Mouse (Mus musculus) layer of hippocampus, adult 9-10 months (tissue): ENCODE measurements around the gene Mrpl42.
A peak's percentile ranks its signal among the peaks of the same experiment; 100 is the strongest.
"Not testable (repeated sequence)": the region's sequence is repeated elsewhere in the genome, so short reads cannot be mapped to it uniquely, and the experiment has no call there.

Experiments used
- DNase-seq: peaks from one replicate; pipeline ENCODE4 v3.0.0; 2022; ENCODE audit warnings: low spot score

Gene Mrpl42

DNA sequence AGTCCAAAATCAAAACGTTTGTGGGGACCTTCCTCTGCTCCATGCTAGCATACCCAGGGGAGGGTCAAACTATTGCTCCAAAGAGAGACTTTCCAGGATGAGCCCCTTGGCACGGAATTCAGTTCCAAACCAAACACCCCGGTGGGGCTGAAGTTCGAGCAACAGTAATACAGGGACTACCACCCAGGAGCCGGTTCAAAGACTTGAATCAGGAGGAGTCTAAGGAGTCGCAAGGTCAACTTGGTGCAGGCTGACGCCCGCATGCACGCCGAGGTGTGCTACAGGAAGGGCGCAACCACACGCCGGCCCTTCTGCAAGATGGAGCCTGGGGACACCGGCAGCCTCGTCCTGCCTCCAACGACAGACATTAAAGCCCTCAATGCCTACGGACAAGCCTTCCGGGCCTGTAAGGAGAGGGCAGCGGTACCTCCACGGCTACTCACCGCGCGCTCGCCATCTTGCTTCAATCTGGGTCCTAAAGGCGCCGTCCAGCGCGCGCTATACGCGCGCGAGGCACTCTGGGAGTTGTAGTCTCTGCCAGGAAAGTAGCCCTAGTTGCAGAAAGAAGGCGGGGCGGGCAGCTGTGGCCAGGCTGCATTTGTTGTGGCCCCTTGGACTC, at the start of gene Mrpl42:
Gene Mrpl42 (minus strand): TSS at position 478 of the 619 bp plus-strand sequence.
- peak; percentile 57 for DNase-seq

DNA sequence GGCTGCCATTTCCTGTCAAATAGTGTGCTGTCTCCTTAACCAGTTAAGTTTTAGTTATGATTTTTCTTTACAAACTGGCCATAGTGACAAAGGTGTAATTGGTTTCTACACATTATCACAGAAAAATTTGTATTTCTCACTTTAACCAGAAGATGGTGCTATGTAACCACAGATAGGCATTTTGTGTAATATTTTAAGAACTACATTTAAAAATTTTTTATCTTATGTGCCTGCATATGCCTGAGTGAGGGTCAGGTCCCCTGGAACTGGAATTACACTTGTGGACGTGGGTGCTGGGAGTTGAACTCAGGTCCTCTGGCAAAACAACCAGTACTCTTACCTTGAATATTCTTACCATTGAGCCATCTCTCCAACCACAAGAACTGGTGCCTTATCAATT, 48.8 kb upstream of the Mrpl42 start:
- no peak for DNase-seq

DNA sequence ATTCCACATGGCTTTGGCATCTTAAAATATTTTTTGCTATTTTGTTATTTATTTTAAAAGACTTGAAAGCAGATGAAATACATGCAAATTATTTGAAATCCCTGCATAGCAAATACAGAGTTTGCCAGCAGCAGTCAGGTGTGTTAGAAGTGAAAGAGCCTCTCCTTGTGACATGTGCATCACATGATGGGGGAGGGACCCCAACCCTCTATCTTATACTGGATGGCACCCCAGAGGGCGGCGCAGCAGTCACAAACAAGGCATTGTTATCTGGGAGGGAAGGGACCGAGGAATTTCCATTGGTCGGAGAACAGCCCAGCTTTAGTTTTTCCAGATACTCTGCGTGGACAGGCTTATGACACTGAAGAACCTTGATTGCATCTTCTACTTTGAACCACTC, 47.3 kb upstream of the Mrpl42 start:
- DNase-seq: not testable (repeated sequence)

DNA sequence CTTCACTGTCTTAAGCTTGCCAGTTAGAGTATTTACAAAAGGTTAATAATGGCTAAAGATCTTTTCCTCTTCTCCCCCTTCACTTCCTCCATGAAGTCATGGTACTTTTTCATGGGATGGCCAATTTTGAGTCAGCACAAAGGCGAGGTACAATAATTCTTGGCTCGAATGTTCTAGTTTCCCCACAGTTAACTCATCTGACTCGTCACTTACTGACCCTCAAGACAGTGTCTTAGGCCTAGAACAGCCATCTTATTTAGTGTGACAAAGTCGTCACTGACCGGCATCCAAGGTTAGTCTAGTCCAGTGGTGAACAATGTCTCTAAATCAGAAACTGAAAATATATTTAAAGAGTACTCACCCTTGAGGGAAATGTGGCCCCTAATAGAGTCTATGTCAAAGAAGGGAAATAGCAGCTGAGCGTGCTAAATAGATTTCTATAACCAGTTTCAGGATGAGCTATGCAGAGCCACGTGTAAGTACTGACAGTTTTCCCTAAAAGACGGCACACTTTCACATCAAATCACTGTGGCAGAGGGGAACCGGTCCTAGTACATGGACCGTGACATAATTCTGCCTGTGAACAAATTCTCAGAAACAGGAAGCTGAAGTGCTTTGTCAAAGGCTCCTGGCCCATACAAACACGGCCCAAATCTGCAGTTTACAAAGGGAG, 46.5 kb upstream of the Mrpl42 start:
- no peak for DNase-seq

DNA sequence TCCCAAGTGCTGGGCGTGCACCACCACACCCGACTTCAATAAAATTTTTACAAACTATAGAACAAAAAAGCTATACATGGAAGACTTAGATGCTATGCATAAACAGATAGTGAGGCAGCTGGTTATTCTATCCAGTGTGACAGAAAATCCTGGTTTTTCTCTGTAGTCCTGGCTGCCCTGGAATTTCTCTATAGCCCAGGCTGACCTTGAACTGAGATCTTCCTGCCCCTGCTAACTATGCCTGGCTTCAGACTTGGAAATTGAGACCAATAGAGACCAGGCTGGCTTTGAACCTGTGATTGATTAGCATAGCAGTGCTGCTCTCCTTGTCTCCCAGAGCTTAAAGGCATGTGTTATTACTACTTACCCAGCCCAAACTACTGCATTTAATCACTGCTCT, 44.4 kb upstream of the Mrpl42 start:
- no peak for DNase-seq

DNA sequence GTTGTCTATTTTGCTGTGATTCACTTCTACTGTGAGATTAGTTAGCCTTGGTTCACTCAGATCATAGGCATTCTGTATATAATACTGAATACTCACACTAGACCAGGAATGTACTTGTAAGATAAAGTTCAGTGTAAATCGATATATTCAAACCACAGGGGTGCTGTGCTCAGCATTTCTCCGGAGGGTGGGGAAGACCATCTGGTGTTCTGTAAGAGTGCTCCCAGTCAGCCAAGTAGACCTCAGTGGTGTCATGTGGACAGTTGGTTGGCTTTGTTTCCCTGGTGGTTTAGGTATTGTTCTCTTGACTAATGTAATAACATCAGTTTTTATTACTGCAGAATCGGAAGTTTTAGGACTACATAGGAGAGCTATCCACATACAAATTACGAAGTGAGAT, 43.3 kb upstream of the Mrpl42 start:
- DNase-seq: no peak

DNA sequence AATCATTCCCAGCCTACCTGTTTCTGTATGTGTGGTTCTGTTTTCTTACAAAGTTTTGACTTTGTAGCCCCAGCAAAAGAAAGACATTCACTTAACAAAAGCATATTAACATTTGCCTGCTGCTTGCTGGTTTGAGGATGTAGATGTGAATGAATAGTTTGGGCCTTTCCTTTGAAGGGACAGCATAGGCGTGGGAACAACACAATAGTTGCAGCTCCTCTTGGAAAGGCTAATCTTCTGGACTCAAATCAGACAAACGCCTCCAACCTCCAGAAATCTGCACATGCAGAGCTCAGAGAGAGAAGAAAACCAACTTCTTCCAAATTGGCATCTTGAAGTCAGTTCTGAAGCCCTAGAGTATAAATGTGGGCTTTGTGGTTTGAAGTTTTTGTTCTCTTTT, 42.9 kb upstream of the Mrpl42 start:
- DNase-seq: no peak

DNA sequence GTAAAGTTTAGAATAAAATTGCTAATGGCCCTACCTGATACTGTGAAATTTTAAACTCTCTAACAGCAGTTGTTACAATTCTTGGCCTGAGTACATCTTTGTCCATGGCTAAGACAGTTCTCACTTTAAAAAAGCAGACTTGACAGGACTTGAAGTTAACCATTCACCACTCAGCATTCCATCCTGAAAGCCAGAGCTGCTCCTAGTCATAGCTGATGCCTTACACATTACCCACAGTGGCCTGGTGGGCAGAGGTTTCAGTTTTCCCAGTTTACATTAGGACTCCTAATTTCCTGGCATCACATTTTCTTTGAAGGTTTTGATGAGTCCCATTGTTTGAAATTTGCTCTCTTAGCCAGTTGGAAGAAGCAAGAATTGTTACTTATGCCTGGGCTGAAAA, 42.3 kb upstream of the Mrpl42 start:
- no peak for DNase-seq

DNA sequence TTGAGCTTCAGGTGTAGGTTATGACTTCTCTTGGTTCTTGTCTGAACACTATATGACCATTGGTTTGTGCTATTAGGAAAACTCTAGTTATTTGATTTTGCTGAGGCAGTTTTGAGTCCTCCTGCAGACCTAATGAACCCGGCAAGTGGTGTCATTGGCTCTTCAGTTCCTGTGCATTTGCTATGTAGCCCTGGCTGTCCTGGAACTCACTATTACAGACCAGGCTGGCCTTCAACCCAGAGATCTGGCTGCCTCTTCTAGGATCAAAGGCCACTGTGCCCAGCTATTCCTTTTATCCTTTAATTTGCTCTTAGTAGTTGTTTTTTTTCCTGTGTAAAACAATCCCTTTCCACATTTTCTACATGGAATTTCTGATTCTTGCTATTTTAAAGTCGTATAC, 41.6 kb upstream of the Mrpl42 start:
- no peak for DNase-seq

DNA sequence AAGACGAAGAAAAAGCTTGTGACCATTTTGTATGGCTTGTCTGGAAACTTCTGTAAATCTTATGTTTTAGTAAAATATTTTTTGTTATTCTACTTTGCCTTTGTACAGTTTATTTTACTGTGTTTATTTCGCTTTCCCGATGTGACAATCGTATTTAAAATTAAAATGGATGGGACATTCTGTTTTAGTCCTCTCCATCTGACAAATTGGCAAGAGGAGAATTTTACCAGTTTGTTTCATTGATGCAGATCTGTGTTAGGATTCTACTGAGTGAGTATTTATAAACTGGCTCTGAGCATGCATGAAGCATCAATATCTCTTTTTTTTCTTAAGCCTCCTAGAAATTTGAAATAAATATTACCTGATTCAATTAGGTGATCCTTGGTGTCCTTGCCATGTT, 41.2 kb upstream of the Mrpl42 start:
- DNase-seq: no peak

DNA sequence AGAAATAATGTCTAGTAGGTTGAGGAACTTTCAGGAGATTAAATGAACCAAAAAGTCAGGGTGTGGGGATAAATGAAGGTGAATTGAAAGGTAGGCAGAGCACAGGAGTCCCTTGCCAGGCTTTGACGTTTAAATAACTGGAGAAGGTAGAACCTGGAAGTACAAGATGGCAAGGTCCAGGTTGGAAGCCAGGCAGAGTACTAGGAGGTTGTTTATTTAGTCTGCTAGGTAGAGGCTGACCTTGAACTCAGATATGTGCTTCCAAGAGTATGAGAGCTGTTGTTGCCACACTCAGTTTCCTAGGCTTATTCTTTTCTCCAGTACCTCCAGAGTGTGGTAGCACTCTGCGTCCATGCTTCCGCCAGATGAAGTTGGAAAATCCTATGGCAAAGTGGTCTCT, 38.1 kb upstream of the Mrpl42 start:
- DNase-seq: no peak

DNA sequence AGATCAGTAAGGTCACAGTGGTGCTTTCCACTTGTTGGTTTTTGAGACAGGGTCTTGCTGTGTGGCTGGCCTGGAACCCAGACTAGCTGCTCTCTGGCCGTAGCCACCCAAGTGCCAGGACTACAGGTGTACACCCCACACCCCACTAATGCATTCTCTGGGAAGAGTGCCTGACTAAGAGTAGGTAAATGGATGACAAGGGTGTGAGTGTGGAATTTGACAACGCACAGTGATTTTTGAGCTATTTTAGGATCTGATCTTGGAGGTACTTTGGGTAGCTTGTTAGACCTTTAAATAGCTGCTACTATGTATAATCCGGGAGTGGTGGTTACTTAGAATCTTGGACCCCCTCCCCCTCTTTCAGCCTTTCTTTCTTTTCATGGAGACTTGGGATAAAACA, 37.5 kb upstream of the Mrpl42 start:
- no peak for DNase-seq

DNA sequence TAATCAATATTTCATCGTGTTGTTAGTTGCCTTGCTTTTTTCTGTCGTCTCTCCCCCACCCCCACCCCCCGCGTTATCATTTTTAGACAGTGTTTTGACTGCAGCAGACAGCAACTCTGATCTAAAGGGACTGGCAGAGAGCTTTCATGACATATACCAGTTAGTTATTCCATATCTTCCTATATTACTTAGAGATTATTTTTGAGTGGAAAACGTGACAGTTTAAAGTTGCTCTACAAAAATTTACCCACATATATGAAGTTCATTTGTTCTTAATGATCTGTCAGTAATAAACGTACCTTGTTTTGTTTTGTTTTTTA, 34.4 kb upstream of the Mrpl42 start:
- DNase-seq: no peak

DNA sequence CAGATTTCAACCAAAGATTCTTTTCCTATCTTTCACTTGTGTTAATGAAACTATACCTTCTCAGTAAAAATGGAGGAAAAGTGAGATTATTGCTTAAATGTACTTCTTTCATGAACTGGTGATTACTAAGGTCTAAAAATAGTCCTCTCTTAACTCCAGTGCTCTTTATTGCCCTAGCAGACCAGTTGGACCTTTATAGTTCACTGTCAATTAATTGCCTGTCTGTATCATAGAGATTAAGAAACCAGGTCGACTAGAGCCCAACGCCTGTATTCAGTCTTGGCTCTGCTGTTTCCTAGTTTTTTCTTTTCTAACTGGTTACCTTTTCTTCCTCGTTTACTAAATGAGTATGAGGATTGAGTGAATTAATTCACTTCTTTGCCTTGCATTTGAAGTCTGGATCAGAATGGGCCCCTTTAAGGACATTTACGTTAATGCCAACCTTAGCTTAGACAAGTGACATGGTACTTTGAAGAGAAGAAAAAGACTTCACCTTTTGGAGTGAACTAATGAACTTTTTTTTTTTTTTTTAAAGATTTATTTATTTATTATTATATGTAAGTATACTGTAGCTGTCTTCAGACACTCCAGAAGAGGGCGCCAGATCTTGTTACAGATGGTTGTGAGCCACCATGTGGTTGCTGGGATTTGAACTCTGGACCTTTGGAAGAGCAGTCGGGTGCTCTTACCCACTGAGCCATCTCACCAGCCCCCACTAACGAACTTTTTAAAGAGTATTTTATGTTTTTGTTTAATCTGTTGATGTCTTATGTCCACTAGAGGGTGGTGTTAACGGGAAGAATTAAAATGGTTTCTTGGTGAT, 33.9 kb upstream of the Mrpl42 start:
- no peak for DNase-seq

DNA sequence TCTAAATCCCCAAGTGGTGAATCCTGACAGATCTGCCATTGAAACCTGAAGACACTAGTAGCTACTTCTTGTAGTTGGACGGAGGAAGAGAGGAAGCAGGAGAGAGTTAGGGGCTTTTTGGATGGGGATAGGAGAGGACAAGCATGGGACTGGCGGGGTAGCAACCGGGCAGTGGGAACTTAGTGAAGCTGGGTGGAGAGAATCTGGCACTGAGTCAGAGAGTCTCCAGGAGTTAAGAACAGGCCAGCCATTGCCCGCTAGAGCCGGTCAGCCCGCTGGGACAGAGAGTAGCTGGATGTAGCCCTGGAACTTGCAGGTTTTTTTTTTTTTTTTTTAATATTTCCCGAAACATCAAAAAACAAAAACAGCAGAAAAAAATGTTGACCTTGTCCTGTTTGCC, 31.6 kb upstream of the Mrpl42 start:
- no peak for DNase-seq

DNA sequence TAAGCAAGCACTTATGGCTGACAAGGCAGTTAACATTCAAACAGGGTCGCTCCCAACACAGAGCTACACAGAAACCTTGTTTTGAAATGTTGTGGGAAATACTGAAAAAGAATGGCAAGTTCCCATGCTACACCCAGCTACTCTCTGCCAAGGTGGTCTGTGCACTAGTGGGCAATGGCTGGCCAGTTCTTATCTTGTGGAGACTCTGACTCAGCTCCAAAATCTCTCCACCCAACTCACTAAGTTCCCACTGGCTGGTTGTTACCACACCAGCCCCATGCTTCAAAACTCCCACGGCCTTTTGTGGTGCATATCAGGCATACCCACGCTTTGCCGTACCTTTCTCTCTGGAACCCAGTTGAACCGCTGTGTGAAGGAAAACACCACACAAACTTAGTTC, 31.2 kb upstream of the Mrpl42 start:
- DNase-seq: no peak

DNA sequence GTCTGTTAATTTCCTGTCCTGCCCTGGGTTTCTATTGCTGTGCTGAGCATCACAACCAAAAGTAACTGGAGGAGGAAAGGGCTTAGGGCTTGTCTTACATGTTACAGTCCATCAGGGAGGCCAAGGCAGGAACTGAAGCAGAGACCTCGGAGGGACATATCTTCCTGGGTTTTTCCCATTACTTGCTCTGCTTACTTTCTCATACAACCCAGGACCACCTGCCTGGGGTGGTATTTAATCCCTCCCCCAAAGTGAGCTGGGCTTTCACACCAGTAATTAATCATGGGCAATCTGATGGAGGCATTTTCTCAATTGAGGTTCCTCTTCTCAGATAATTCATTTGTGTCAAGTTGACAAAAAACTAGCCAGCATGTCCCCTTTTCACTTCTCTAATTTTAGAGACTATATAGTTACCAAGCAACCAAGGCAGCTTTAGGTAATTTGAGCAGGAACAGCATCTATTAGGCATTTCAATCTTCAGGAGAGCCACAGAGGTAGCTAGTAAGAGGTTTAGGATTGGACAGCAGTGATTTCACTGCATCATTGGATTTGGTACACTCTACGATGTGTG, 28.9 kb upstream of the Mrpl42 start:
- no peak for DNase-seq

DNA sequence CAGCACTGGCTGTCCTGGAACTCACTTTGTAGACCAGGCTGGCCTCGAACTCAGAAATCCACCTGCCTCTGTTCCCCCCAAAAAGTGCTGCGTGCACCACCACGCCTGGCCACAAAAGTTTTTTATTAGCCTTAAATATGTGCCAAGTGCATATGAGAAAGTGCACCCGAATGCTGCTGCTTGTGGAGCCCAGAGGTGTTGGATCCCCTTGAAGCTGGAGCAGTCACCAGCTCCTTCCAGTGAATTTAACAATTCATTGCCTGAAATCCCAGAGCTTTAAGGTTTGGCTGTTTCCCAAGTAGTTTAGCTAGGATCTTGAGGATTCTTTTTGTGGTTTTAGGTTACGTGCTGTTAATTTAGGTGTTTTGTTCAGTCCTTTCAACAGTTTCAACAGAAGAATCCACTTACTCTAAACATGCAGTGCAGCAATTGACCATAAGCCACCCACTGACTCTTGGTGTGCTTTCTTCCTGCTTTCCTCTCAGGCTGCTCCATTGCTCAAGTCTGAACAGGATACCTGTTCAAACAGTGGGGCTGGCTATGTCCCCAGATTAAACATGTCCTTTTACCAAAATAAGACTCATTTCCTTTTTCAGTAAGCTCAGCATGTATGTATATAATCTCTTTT, 24.9 kb upstream of the Mrpl42 start:
- no peak for DNase-seq

DNA sequence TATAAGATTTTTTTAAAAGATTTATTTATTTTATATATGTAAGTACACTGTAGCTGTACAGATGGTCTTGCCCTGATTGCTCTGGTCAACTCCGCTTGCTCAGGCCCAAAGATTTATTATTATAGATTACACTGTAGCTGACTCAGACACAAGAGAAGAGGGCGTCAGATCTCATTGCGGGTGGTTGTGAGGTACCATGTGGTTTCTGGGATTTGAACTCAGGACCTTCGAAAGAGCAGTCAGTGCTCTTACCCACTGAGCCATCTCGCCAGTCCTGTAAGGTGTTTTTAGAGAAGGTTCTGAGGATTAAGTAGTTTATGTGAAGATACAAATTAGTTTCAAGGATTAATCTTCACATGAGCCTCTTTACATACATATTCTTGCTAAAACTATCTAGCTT, 24.1 kb upstream of the Mrpl42 start:
- DNase-seq: no peak

DNA sequence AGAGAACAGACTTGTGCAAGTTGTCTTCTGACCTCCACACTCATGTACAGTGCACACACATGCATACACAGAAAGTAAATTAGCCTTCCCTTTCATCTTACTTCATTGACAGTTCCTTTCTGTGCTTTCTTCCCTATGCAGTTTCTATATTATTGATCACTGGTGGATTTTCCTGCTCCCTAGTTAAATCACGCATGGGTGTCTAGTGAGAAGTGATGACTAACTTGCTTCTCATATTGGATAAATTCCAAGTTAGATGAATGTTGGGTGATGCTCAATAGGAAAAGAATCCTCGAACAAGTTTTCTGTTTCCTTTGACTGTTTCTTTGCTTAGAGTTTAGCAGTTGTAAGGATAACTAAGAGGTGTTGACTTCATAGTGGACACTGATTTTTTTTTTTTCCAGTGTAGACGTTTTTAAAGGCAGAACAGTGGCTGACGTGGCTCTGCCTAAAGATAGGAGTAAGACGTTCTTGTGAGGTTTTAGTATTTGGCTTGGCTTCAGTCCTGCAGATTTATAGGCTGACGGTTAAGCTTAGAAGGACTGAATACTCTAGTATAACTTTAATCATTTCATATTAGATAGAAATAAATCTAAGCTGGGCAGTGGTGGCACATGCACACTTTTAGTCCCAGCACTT, 23.4 kb upstream of the Mrpl42 start:
- DNase-seq: no peak

DNA sequence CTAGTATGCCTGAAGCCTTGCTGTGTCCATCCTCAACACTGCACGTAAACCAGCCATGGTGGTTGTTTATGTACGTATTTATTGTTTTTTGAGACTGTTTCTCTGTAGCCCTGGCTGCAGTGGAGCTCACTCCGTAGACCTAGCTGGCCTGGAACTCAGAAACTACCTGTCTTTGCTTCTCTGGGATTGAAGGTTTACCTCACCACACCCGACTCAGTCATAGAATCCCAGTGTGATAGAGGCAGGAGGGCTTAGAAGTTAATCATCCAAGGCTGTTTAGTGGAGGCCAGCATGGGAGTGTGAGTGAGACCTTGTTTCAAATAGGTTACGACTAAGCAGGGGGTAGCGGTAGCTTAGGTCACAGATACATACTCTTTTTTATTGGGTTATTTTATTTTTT, 15.9 kb upstream of the Mrpl42 start:
- DNase-seq: no peak

DNA sequence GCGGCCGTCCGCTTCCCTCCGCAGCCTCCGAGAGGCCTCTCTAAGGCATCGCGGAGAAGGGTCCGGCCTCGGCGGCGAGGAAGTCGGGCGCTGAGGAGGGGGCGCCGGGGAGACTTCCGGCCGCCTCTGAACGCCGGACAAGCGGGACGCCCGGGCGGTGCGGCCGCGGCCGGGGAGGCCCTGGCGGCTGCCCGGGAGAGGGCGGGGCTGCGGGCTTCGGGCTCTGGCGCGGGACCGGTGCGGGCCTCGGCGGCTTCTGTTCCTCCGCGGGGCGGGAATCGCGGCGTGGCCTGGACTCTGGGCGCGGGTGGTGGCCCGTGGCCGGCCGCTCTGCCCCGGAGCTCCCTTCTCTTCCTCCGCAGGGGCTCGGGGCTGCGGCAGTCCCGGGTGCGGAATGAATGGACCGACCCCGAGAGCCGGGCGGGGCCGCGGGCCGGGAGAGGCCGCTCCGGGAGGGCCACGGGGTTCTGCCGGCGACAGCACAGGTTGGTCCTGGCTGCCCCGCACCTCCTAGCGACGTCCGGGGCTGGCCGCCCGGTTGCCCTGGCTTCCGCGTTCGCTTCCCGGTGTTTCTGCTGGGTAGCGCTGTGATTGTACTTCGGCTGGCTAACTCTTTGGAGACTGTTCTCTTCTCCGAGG, 13.7 kb upstream of the Mrpl42 start:
- DNase-seq: no peak
